Mouse (Mus musculus) ES-E14 (cell line): ENCODE data around the gene Pde4d. TPM values are rescaled to one million over a fixed set of nuclear protein-coding genes. Genes with fewer than 3 reads are reported as not detected.
A peak's percentile ranks its signal among the peaks of the same experiment; 100 is the strongest.

ENCODE experiments used
- DNase-seq: peaks from one replicate; pipeline ENCODE4 v3.0.0-alpha.2; 2013; ENCODE audit warnings: low read depth, low spot score
- H3K27ac ChIP-seq: 2 replicates; pipeline ENCODE4 v1.5.1; 2012; ENCODE audit warnings: low read depth, mild to moderate bottlenecking, low read length, moderate library complexity, mixed read lengths; ENCODE audit not compliant: poor library complexity, insufficient read depth, severe bottlenecking
- H3K36me3 ChIP-seq: 2 replicates; pipeline ENCODE4 v1.6.1; 2012; ENCODE audit warnings: mild to moderate bottlenecking, low read length, moderate library complexity, mixed read lengths; ENCODE audit not compliant: control insufficient read depth, poor library complexity, insufficient read depth, severe bottlenecking
- H3K4me1 ChIP-seq, 2 experiments: fragments of 150-350 bp in 1 of 2; sonication (generic) in 1 of 2; 2 replicates each; pipeline ENCODE4 v1.6.1; 2012; ENCODE audit warnings: low read length in 2 of 2, mild to moderate bottlenecking in 1 of 2, mixed read lengths in 1 of 2; ENCODE audit not compliant: control insufficient read depth in 2 of 2, insufficient read depth in 2 of 2, poor library complexity in 1 of 2
- H3K4me3 ChIP-seq, 2 experiments: fragments of 150-350 bp in 1 of 2; sonication (generic) in 1 of 2; 2 replicates each; pipeline ENCODE4 v1.5.1; 2012; ENCODE audit warnings: low read length in 2 of 2, low read depth in 1 of 2, mild to moderate bottlenecking in 1 of 2, mixed read lengths in 1 of 2; ENCODE audit not compliant: insufficient read depth in 1 of 2, poor library complexity in 1 of 2, severe bottlenecking in 1 of 2
- H3K9ac ChIP-seq: 2 replicates; pipeline ENCODE4 v1.6.1; 2012; ENCODE audit warnings: low read depth, mild to moderate bottlenecking, low read length, mixed read lengths; ENCODE audit not compliant: poor library complexity, insufficient read depth, severe bottlenecking
- H3K9me3 ChIP-seq: fragments of 150-350 bp; sonication (generic); 2 replicates; pipeline ENCODE4 v1.6.1; 2012; ENCODE audit warnings: low read depth, mild to moderate bottlenecking, low read length; ENCODE audit not compliant: control insufficient read depth, insufficient read depth
- CHD2 ChIP-seq: IDR thresholded peaks from 2 replicates; pipeline ENCODE4 v1.6.1; 2014; ENCODE audit warnings: mild to moderate bottlenecking, low read depth, low read length, inconsistent platforms
- HCFC1 ChIP-seq: IDR thresholded peaks from 2 replicates; pipeline ENCODE4 v1.6.1; 2012; ENCODE audit warnings: low read length, inconsistent platforms, borderline replicate concordance; ENCODE audit not compliant: insufficient read depth
- MAFK ChIP-seq: IDR thresholded peaks from 2 replicates; pipeline ENCODE4 v1.6.1; 2014; ENCODE audit warnings: mild to moderate bottlenecking, low read depth, low read length, inconsistent platforms; ENCODE audit not compliant: insufficient read depth
- ZC3H11A ChIP-seq: IDR thresholded peaks from 2 replicates; pipeline ENCODE4 v1.6.1; 2012; ENCODE audit warnings: low read depth, mild to moderate bottlenecking, inconsistent platforms, low read length, borderline replicate concordance
- ZNF384 ChIP-seq: IDR thresholded peaks from 2 replicates; pipeline ENCODE4 v1.6.1; 2012; ENCODE audit warnings: low read depth, low read length, inconsistent platforms
- in situ Hi-C, 2 experiments: fragments of 600-800 bp; cut with MboI; formaldehyde crosslinking; loops; one replicate each; pipeline ENCODE4 v1.15.1; 2025; ENCODE audit warnings: low sequenced_read_pairs in 2 of 2, inconsistent platforms in 1 of 2; ENCODE audit not compliant: unreplicated experiment in 2 of 2
- total RNA-seq: library from RNA; depleted of rRNA; stranded (reverse); fragments of 300-350 nt; gene quantifications from 2 replicates; pipeline ENCODE4 v1.2.3, GENCODE M21; 2012

The Pde4d gene
- total RNA-seq, 1 experiment: 10.4 TPM

DNA sequence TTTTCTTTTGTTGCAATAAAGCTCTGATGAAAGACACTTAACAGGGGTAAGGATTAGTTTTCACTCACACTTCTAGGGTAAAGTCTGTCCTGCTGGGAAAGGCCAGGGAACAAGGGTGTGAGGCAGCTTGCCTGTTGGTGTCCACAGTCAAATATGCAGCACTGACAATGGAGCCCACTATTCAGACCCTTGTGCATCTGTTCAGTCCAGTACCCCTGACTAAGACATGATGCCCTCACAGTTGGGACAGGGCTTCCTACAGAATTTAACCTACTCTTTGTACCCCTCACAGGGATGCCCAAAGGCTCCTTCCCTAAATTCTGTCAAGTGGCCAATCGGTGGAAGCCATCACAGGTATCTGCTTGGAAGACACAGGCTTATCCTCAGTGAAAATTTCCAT, 1068.4 kb downstream of the Pde4d start:
- H3K27ac ChIP-seq: no peak overlapping the region
- H3K9ac ChIP-seq: no peak overlapping the region
- no peak for TF ChIP-seq HCFC1
- no peak for TF ChIP-seq CHD2
- TF ChIP-seq ZC3H11A: no peak
- TF ChIP-seq ZNF384: no peak
- TF ChIP-seq MAFK: no peak
- H3K9me3 ChIP-seq: no peaks in the 10 kb centered on the region
- in situ Hi-C loops: no loop called here
- H3K36me3 ChIP-seq: no peaks in the 10 kb centered on the region
- DNase-seq: no peak
- H3K4me3 ChIP-seq: no peak overlapping the region
- H3K4me1 ChIP-seq: peaks cover 0 to 6% of the 10 kb centered on the region in 2 experiments; a peak in 1 of 4 replicates

DNA sequence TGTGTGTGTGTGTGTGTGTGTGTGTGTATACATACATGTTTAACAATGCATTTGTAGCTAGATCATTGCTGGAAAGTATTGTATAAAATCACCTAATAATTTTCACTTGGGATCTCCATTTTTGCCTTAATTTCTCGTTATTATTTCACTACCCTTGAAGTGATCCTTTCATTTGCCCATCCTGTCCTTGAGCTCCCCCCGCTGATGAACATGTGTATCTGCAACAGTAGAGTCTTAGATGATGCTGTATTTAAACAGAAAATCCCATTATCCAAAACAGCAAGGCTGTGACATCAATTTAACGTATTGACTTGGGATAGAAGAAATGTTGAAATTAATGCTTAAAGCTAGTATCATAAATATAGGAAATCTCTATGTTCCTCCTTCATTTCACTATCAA, 1069.7 kb downstream of the Pde4d start:
- TF ChIP-seq ZC3H11A (peak; percentile 24; the same call in 1 of the 2 replicates), ZNF384 (no peak)
- H3K4me1 ChIP-seq: peaks cover 0 to 6% of the 10 kb centered on the region in 2 experiments; a peak in 1 of 4 replicates
- no peak overlapping the region for H3K4me3 ChIP-seq
- peak; percentile 21 for DNase-seq
- H3K9me3 ChIP-seq: no peaks in the 10 kb centered on the region
- H3K36me3 ChIP-seq: no peaks in the 10 kb centered on the region
- in situ Hi-C loops: no loop called here
- no peak overlapping the region for H3K9ac ChIP-seq
- no peak overlapping the region for H3K27ac ChIP-seq

DNA sequence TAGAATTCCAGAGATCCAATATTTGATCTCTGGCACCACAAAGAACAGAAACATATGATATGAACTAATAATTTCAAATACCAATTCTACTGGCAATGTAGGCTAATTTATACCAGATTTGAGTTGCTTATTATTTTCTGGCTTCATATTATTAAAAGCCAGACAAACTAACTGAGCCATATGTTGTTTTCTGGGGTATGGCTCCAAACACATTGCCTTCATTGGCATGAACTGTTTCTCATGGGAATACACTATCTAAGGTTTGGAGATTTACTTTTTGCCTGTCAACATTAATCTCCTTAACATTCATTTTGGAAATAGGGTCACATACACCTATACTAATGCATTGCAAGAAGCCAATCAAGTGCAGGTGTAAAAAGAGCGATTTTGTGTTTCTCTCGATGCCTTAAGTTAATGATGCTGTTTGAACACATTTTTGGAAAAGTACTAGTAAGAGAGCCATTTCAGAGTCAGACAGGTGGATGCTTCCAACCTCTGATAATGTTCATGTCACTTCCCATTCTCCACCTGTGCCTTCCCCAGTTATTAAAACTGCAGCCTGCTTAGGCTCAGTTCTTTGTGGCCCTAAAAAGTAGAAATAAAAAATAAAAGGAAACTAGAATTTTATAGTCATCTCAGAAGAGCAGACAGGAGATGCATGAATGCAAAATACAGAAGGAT, 1070.4 kb downstream of the Pde4d start:
- in situ Hi-C loops: no loop called here
- H3K9ac ChIP-seq: no peak overlapping the region
- H3K27ac ChIP-seq: no peak overlapping the region
- no peaks in the 10 kb centered on the region for H3K9me3 ChIP-seq
- DNase-seq: no peak
- peaks cover 0 to 6% of the 10 kb centered on the region in 2 experiments; a peak in 1 of 4 replicates for H3K4me1 ChIP-seq
- no peak overlapping the region for H3K4me3 ChIP-seq
- no peaks in the 10 kb centered on the region for H3K36me3 ChIP-seq
- TF ChIP-seq ZC3H11A: no peak

DNA sequence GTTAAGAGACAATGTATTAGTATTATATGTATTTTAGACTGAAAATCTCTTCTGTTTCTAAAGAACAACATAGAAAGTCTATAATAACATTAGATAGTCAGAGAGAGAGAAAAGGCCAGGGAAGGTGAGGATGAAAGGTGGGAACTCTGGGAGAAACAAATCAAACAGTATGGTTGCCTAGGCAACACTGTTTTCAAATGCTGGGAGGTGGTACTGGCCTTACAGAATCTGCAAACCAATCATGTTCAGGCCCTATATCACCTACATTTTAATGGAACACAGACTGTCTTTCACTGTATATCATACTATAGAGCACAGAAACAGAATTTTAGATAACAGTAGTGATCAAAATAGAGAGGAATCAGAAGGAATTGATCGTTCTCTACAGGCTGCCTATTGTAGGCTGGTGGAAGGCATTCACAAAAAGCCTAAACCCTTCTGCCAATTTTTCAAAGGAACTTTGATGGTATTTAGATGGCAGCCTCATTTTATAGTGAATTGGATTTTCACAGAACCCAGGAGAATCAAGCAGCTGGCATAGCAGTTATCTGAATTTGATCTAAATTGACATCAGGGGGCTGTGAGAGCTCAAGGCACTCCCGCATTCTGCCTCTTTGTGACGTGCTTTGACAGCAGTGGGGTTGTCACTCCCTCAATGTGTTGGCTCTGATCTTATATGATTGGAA, 1084.2 kb downstream of the Pde4d start:
- H3K9ac ChIP-seq: no peak overlapping the region
- no peak overlapping the region for H3K27ac ChIP-seq
- H3K4me3 ChIP-seq: no peak overlapping the region
- no peaks in the 10 kb centered on the region for H3K4me1 ChIP-seq
- no peaks in the 10 kb centered on the region for H3K9me3 ChIP-seq
- TF ChIP-seq HCFC1: no peak
- no peak for TF ChIP-seq ZC3H11A
- no peak for TF ChIP-seq CHD2
- TF ChIP-seq ZNF384: no peak
- TF ChIP-seq MAFK: no peak
- H3K36me3 ChIP-seq: no peaks in the 10 kb centered on the region
- in situ Hi-C loops: loop anchor here in 1 of 2 experiments (25.0 kb wide), 1 partner anchor 297 kb away; no protein-coding TSS in a partner anchor
- DNase-seq: no peak

DNA sequence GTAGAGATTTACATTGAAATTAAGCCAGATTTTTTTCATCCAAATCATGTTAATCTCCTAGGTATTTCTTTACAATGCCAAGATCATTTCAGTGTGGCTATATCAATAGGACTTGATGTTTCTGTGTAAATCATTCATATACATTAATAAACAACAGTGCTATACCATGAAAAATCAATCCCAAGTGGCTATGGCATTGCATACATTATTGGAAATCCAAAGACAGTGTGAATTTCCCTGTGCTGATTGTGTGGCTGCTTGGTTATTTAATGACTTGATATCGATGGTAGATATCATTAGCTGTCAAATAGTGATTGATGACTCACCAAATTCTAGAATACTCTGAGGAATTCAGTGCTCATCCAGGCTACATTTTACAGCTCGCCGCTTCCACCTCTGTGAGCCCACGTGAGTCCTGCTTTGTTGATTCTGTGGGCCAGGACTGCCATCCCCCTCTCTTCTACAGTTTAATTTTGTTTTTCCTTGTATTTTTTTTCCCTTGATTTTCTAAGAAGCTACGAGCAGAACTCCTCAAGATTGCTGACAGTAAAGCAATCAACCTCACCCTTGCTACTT, 1085.0 kb downstream of the Pde4d start:
- Histone ChIP-seq H3K4me3 (no peak overlapping the region), H3K36me3 (no peaks in the 10 kb centered on the region), H3K9ac (no peak overlapping the region), H3K27ac (no peak overlapping the region), H3K4me1 (no peaks in the 10 kb centered on the region), H3K9me3 (no peaks in the 10 kb centered on the region)
- TF ChIP-seq HCFC1: no peak
- no peak for TF ChIP-seq ZC3H11A
- TF ChIP-seq MAFK: no peak
- TF ChIP-seq ZNF384: no peak
- TF ChIP-seq CHD2: no peak
- in situ Hi-C loops: loop anchor here in 1 of 2 experiments (25.0 kb wide), 1 partner anchor 297 kb away; no protein-coding TSS in a partner anchor
- DNase-seq: no peak
